Mouse (Mus musculus): Measurements from ENCODE around the gene AW551984. TPM values are rescaled to one million over a fixed set of nuclear protein-coding genes. Genes with fewer than 3 reads are reported as not detected.

AW551984 gene
- 1 to 10 TPM in 1 of 2 experiments, under 1 TPM in 1; 0.92 to 1.3 TPM for total RNA-seq (2021)
- long read RNA-seq, experiment 1, result 0 reads
- long read RNA-seq, experiment 2, full-length matches to known transcripts, result 1 of 1 reads
- long read RNA-seq, experiment 2, partial matches to known transcripts, result 0 of 1 reads
- long read RNA-seq, experiment 2, other reads (novel, unspliced or antisense), result 0 of 1 reads

GRCm38 (mm10) chr9:39603999-39604453, at the start of gene AW551984:
TSS of gene AW551984 (minus strand) at chr9:39604403.
- intact Hi-C loops (cut with DNase I), result no loop called here
- DNase-seq, result peak in 1 of 2 experiments; percentile 7

- no peak for DNase-seq
- intact Hi-C loops (cut with DNase I), result no loop called here
These were observed 43.2 kb upstream of the AW551984 start for GRCm38 (mm10) chr9:39647382-39647781.

- intact Hi-C loops (cut with DNase I), result no loop called here
These were observed 40.6 kb upstream of the AW551984 start, which contains the start of gene Olfr961 for GRCm38 (mm10) chr9:39644785-39645184. TSS of gene Olfr961 (plus strand) at chr9:39645085.

GRCm38 (mm10) chr9:39633913-39634594, 29.9 kb upstream of the AW551984 start:
- no peak for DNase-seq
- intact Hi-C loops (cut with DNase I), result no loop called here

More at GRCm38 (mm10) chr9:39644785-39645184, 40.6 kb upstream of the AW551984 start, which contains the start of gene Olfr961:
- no peak for DNase-seq

- intact Hi-C loops (cut with DNase I), result no loop called here
- DNase-seq, result no peak
These were observed 24.9 kb upstream of the AW551984 start for GRCm38 (mm10) chr9:39629069-39629468.

- no peak for DNase-seq
- intact Hi-C loops (cut with DNase I), result no loop called here
These were observed 20.5 kb upstream of the AW551984 start for GRCm38 (mm10) chr9:39624711-39625110.

GRCm38 (mm10) chr9:39623783-39624182, 19.6 kb upstream of the AW551984 start:
- intact Hi-C loops (cut with DNase I), result no loop called here
- DNase-seq, result no peak

GRCm38 (mm10) chr9:39621073-39621472, 16.9 kb upstream of the AW551984 start, which contains the start of gene Olfr960:
TSS of gene Olfr960 (plus strand) at chr9:39621373.
- no peak for DNase-seq
- intact Hi-C loops (cut with DNase I), result no loop called here

- intact Hi-C loops (cut with DNase I), result loop anchor here (2.0 kb wide), 1 partner anchor 103 kb away; no protein-coding TSS in a partner anchor
These were observed 7.8 kb upstream of the AW551984 start for GRCm38 (mm10) chr9:39611953-39612352.

GRCm38 (mm10) chr9:39610355-39610754, 6.2 kb upstream of the AW551984 start, which contains the start of gene Olfr148:
TSS of gene Olfr148 (plus strand) at chr9:39610655.
- intact Hi-C loops (cut with DNase I), result loop anchor here (2.0 kb wide), 1 partner anchor 102 kb away; no protein-coding TSS in a partner anchor
- no peak for DNase-seq

More at GRCm38 (mm10) chr9:39611953-39612352, 7.8 kb upstream of the AW551984 start:
- DNase-seq, result no peak

- DNase-seq, result no peak
- intact Hi-C loops (cut with DNase I), result no loop called here
These were observed 4.3 kb upstream of the AW551984 start for GRCm38 (mm10) chr9:39608497-39608896.

GRCm38 (mm10) chr9:39603333-39603845, 814 bp downstream of the AW551984 start:
- no peak for DNase-seq
- intact Hi-C loops (cut with DNase I), result no loop called here

- no peak for DNase-seq
- intact Hi-C loops (cut with DNase I), result no loop called here
These were observed 1.5 kb downstream of the AW551984 start for GRCm38 (mm10) chr9:39602536-39603332.

- intact Hi-C loops (cut with DNase I), result no loop called here
- DNase-seq, result no peak
These were observed 27.2 kb downstream of the AW551984 start for GRCm38 (mm10) chr9:39577050-39577449.

- DNase-seq, result no peak
- intact Hi-C loops (cut with DNase I), result no loop called here
These were observed 28.7 kb downstream of the AW551984 start, which contains the start of gene Olfr959 for GRCm38 (mm10) chr9:39575469-39575868. TSS of gene Olfr959 (minus strand) at chr9:39575569.

- DNase-seq, result no peak
- intact Hi-C loops (cut with DNase I), result no loop called here
These were observed 45.9 kb downstream of the AW551984 start for GRCm38 (mm10) chr9:39558349-39558647.

- no peak for DNase-seq
- intact Hi-C loops (cut with DNase I), result no loop called here
These were observed 46.5 kb downstream of the AW551984 start for GRCm38 (mm10) chr9:39557529-39558348.

GRCm38 (mm10) chr9:39553946-39554345, 50.3 kb downstream of the AW551984 start, which contains the start of gene Olfr958:
TSS of gene Olfr958 (minus strand) at chr9:39554054.
- DNase-seq, result no peak
- intact Hi-C loops (cut with DNase I), result no loop called here

- intact Hi-C loops (cut with DNase I), result no loop called here
These were observed 53.4 kb downstream of the AW551984 start for GRCm38 (mm10) chr9:39550806-39551205.

More at GRCm38 (mm10) chr9:39550806-39551205, 53.4 kb downstream of the AW551984 start:
- no peak for DNase-seq
